Mouse (Mus musculus): ENCODE data around the gene Strc.
A peak's percentile ranks its signal among the peaks of the same experiment; 100 is the strongest.
"Not testable (repeated sequence)": the region's sequence is repeated elsewhere in the genome, so short reads cannot be mapped to it uniquely, and the experiment has no call there.

Gene Strc

DNA sequence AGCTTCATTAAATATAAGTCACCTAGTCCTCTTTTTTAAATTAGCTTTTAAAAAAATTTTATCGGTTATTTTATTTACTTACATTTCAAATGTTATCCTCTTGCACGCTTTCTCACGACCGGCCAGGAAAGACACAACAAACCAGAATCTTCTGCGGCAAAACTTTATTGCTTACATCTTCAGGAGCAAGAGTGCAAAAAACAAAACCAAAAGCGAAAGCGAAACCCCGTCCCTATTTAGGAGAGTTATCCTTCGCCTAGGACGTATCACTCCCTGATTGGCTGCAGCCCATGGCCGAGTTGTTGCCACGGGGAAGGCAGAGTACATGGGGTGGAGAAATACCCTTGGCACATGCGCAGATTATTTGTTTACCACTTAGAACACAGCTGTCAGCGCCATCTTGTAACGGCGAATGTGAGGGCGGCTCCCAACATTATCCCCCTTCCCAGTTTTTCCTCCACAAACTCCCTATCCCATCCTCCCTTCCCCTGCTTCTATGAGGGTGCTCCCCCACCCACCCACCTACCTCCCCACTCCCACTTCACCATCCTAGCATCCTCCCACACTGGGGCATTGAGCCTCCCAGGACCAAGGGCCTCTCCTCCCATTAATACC is at the start of gene Strc:
TSS of gene Strc (minus strand) at position 208 of the 615 bp plus-strand sequence.
- DNase-seq: not testable (repeated sequence)

DNA sequence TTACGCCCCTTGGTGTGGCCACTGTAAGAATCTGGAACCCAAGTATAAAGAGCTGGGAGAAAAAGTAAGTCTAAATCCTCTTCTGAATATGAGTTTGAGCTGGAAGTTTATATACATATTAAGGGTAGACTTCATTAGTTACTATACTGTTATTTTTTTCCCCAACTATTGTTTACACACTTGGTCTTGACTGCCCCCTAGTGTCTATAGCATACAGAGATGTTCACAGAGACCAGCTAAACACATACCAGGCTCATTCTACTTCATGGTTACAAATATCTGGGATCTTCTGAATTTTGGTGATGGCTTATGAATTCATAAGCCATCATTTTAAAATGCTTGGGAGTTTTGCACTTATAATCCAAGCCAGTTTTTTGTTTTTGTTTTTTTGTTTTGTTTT is 47.9 kb upstream of the Strc start:
- peak; percentile 49 for DNase-seq

DNA sequence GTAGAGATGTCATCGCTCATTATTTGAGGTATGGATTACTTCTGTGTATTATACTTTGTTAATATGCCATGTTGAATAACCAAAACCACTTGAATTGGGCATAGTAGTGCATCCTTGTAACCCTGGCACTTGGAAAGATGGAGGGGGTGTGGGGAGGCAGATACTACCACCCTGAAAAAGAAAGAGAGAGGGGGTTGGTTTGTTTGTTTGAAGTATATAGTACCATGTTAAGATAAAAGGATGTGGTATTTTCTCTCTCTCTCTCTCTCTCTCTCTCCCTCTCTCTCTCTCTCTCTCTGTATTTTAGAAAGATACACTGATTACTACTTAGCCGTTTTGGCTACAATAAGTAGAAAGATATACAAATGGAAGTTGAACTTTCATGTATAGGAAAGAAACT is 38.9 kb upstream of the Strc start:
- DNase-seq: no peak

DNA sequence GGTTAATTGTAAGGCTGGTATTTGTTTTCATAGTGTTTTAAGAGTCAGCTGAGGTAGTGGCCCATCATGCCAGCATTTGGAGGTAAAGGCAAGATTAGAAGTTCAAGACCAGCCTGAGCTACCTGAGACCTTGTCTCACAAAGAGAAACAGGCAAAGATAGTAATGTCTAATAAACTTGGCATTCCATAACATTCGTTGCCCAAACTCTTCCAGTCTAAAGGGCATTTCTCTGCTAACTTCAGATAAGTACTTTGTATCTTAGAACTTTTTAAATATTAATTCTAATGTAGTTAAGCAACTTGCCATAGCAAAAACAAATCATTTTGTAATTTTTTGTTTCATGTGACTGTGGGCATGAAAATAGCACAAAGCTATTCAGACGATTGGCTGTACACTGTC is 36.2 kb upstream of the Strc start:
- DNase-seq: no peak

DNA sequence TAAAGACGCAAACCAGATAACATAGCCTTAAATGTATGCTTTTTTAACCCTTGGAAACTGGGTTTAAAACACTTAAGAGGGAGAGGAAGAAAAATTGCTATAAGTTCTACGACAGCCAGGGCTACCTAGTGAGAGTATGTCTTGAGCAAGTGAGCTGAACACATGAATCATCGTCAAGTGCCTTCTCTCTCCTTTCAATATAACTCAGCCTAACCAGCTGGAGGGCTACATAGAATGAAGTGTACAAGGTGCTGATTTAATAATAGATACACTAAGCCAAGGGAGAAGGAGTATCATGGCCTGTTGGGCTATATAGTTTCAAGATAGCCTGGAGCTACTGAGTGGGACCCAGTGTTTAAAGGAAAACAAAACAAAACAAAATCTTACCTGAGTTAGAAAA is 31.5 kb upstream of the Strc start:
- DNase-seq: no peak

DNA sequence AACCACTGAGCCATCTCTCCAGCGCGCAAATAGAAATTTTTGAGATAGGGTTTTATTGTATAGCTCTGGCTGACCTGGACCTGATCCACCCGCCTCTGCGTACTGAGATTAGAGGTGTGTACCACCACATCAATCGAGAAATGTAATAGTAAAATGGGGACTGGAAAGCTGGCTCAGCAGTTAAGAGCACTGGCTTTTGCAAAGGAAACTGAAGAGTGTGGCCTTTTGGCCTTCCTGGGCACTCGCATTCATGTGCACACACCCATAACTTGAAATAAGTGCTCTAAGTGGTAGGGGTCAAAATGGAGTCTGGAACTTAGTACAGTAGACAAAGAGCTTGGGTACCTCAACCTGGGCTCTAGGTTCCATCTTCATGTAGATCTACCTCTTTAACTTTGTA is 29.4 kb upstream of the Strc start:
- no peak for DNase-seq

DNA sequence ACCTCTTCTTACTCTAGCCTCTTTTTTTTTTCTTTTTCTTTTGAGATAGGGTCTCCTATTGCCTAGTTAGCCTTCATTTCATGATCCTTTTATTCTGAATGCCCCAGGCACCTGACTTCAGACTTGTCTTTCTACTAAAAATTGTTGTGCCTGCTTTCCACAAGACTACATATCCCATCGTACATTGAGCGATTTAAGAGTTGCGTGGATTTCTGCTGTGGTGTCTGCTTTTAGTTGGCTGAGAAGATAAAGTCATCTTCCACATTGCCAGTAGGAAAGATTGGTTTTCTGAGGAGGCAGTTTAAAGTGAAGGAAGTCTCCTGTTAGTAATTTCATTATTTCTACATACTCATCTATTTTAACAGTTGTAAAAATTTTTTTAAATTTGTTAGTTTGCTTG is 28.6 kb upstream of the Strc start:
- DNase-seq: no peak

DNA sequence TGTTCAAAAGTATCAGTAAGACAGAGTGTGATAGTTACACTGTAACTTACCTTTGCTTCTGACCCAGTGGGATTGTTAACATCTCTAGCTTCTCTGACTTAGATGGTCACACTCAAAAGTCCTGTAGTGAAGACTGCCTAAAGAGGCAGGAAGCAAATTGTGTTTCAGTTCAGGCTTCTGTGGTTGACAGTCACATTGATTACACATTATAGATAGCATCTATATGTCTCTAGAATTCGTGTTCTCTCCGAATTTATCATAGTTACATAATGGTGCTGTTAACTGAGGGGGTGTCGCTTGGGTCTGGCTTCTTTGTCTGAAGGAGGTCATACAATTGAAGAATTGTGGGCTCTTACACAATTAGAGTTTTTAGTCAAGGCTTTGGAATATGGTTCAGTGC is 28.1 kb upstream of the Strc start:
- DNase-seq: no peak

DNA sequence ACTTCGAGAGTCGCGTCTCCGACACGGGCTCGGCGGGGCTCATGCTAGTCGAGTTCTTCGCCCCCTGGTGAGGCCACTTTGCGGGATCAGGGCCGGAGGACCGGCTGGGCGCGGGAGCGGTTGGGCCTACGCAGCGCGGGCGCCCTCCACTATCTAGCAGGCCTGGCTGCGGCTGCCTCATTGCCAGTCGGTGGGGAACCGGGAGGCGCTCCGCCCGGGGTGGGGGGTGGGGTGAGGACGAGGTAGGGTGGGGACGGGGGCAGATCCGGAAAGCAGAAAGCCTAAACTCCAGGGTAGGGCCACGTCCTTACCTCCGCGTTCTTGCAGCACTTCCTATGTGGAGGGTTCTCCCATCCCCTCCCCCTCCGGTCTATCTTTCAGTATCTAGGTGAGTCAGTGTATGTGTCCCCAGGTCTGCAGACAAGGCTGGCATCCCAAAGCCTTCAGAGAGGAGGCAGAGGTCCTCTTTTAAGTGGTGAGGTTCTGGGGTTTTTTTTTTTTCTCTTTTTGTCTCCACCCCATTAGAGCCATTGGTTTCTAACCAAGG is 27.2 kb upstream of the Strc start:
- DNase-seq: peak; percentile 62

DNA sequence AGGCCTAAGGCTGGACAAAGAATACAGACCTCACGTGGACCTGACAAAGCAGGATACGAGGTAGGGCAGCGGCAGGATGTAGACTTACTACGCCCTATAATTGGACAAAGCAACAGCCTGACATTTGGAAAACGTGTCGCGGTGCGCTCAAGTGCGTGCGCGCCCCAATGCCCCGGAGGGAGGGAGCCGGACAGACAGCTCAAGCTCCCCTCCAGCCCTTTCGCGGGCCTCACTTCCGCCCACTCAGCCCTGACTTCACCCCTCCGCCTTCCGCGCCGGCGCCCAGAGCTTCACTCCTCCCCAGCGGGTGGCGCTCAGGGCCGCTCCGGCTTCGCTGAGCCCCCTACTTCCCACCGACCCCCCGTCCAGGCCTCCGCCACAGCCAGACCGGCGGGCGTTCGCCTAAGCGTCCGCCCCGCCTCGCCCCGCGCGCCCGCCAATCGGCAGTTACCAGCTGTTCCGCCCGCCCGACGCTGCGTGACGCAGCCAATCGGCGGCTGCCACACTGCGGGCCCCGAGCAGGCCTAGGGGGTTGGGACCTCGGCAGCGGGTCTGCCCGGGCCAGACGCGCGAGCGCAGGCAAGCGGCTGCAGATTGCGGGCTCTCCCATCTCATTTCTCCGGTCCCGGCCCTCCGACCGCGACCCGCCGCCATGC is 26.5 kb upstream of the Strc start, which contains the start of the genes Pdia3 and Catsper2:
TSS of gene Pdia3 (plus strand) at position 389 of the 656 bp plus-strand sequence.
TSS of gene Catsper2 (minus strand) at position 406 of the 656 bp plus-strand sequence.
- peak; percentile 99 for DNase-seq

DNA sequence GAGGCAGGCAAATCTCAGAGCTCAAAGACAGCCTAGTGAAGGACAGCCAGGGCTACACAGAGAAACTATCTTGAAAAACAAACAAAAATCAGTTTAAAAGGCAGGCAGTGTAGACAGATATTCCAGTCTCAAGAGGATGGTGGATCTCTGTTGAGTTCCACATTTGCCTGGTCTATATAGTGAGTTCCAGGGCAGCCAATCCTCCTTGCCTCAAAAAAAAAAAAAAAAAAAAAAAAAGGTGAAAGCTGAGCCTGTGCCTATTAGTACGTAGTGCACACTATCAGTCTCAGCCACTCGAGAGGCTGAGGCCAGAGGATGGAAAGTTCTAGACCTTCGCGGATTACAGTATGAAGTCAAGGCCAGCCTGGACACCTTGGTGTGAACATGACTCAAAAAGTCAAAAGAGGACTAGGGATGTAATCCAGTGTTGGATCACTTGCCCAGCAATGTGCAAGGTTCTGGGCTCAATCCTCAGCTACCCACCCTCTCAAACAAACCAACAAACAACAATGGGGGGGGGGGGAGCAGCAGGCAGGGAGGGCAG is 25.9 kb upstream of the Strc start:
- no peak for DNase-seq

DNA sequence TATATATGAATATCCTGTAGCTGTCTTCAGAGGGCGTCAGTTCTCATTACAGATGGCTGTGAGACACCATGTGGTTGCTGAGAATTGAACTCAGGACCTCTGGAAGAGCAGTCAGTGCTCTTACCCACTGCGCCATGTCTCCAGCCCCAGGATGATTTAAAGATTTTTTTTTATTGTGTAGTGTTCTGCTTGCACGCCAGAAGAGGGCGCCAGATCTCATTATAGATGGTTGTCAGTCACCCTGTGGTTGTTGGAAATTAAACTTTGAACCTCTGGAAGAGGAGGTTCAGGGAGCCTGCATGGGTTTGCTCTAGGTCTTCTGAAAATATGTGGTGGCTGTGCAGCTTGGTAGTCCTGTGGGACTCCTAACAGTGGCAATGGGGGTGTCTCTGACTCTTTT is 21.2 kb upstream of the Strc start:
- DNase-seq: peak; percentile 26

DNA sequence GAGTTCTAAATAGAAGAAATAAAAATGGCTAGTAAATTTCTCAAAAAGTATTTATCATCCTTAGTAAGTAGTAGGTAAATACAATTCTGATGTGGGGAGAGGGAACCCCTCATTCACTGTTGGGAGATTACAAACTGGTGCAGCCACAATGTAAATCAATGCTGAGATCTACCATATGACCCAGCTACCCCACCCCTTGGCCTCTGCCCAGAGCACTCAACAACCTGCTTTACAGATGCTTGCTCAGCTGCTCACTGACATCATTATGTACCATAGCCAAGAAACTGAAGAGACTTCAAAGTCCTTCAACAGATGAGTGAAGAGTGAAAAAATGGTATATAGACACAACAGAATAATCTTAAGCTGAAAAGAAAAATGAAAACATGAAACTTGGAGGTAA is 16.3 kb upstream of the Strc start:
- no peak for DNase-seq

DNA sequence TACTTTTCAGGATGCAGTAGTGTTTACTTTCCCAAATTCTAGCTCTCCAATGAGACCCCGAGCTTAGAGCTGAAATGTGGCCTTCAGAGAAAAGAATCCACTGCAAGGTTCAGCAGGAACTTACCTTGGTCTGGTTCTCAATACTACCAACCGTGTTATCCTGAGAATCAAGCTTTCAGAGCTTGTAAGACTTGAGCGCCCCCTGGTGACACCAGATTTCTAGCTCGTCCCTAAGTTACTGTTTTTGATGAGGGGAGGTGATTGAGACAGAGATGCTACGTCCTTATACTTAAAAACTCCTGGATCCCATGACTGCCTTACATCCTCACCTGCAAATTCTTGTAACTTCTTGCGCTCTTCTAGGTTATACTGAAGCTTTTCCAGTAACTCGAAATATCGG is 9.7 kb upstream of the Strc start:
- DNase-seq: peak; percentile 93

DNA sequence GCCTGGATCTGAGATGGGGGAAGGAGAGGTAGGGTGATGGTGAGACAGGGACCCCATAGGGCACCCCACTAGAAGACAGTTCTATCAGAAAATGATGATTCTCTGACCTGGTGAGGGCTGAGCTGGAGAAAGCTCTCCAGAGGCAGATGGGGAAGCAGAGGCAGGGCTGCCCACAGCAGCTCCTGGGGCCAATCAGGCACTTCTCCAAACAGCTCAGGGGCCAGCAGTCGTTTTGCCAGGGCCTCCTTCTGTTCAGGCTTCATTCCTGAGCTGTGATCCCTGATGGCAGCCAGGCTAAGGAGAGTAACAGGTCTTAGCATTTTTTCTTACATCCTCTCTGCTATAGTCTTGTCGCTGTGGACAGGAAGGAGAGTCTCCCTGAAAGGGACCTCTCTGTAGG is 12.2 kb downstream of the Strc start:
- no peak for DNase-seq

DNA sequence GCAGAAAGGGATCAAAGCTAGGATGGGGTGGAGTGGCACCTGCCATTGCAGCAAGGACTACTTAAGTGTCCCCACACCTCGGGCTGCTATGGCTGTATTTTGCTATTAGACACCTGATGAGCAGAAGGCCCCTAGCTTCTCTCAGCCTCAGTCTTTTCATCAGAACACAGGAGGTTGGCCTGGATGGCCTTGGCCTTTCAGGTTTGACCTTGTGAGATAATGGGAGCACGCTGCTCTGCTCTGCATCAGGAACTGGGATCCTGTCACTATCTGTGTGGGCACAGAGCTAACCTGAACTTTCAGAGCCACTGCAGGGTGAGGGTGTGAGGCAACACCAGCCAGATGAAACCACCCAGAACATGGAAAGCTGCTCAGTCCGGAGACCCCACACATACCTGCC is 14.7 kb downstream of the Strc start:
- no peak for DNase-seq

DNA sequence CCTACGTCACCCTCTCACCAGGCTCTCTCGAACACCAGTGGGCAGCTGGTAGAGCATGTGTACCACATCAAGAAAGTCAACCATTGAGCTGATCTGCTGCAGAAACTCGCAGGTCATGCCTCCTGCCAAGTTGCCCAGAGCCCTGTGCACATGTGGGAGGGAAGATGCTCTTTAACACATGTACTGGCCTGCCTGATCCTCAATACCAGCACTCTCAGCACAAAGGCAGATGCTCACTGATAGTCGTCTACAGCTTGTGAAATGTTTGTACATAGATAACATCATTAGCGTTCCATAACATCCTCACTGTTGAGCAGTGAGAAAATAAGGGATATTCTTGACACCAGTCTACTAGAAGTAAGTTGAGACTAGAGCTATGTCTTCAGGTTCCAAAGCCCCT is 16.0 kb downstream of the Strc start:
- no peak for DNase-seq

DNA sequence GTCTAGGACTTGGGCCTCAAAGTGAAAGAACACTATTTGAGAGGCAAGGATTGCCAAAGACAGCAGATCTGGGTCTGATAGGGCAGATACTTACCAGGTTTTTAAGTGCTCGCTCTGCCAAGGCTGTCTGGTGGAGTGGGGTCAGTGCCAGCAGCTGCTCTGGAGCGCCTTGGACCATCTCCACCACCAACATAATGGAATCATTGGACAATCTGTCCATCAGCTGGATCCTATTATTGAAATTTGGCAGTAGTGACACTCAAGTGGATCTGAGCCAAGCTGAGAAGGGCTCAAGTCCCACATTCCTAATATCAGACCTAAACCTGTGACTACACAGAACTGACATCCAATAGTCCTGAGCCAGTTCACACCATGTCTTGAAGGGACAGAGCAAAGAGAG is 18.1 kb downstream of the Strc start:
- no peak for DNase-seq

DNA sequence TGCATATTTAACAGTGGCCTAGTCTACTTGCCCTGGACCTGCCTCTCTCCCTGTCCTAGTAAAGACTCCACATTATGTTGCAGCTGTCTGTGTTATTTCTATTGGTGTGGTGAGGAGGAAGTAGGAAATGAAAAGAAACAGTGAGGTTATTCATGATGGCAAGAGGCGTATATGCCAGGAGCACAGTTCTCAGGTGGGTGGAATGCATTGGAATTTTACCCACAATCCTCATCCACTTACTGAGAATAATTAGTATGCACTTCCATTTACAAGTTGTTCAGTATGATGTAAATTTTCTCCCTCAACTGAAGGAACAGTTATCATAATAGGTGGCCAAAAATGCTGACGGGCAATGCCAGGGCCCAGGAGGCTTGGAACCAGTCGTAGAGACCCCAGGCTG is 23.3 kb downstream of the Strc start:
- no peak for DNase-seq

DNA sequence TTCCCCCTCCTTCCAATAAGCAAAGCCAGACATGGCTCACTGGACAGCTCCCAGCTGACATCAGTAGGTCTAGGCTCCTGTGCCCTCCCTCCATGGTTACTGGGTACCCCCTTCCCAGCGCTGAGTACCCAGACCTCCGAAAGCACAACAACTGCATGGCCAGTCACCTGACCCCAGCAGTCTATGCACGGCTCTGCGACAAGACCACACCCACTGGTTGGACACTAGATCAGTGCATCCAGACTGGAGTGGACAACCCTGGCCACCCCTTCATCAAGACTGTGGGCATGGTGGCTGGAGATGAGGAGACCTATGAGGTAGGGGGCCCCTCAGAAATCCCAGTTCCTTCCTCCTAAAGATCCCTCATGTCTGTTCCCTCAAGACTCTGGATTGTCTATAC is 27.5 kb downstream of the Strc start:
- no peak for DNase-seq

DNA sequence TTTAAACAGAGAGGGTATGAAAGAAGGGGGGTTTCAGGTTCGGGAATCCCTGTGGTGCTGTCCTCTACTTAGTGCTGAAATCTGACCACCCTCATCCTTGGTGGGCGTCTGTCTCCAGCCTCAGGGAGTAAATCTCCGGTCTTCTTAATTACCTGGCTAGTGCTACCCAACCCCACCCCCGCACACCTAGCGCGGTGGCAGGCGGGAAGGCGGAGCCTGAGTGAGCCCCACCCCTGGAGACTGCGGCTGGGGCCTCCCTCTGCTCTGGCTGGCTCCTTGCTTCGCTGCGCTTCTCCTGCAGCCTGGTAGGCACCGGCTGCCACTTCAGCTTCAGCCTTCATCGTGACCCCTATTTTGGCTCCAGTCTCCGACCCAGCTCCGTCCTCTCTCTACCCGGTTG is 28.6 kb downstream of the Strc start:
- DNase-seq: peak; percentile 67

DNA sequence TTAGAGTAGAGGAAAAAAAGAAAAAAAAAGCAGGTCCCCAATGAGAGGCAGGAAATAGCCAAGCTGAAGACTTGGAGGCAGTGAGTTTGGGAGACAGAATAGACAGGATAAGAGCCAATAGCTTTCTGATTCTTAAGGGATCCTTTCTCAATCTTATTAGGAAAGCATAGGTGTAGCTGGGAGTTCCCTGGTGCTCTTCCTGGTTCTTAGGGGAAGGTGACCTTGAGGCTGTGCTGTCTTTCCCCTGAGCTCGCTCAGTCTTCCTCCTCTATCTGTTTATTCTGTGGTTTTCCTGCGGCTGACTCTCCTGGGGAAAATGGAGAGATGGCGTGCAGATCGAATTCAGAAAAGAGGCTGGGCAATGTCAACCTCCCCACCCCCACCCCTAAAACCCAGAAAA is 29.0 kb downstream of the Strc start:
- DNase-seq: no peak

DNA sequence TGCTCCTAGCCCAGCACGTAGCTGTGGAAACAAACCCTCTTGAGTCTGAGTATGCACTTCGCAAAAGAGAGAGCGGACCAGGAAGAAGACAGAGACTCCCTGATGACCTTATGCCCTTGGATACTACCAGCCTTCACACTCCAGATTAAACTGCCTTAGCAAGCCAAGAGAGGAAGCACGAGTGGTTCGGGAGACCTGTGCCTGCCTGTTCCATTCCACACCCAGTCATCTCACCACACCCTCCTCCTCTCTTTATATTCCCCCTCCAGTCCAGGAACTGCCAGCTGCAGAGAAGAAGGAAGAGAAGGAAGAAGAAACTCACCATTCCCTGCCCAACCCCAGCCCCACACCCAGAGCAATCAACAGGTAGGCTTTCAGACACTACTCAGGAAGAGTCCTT is 29.5 kb downstream of the Strc start, which contains the start of gene Ckmt1:
TSS of gene Ckmt1 (plus strand) at position 221 of the 400 bp plus-strand sequence.
- DNase-seq: no peak
